Mouse (Mus musculus) cerebellum, postnatal 14 days (tissue): ENCODE measurements around the gene Ralgapb.

Source experiments
- DNase-seq, 2 experiments: peaks; one replicate each; pipeline ENCODE4 v3.0.0; 2021; ENCODE audit warnings: mixed read lengths in 2 of 2

Gene Ralgapb

GRCm38 (mm10) chr2:158519071-158519470, 109.4 kb downstream of the Ralgapb start:
- DNase-seq: no peak

GRCm38 (mm10) chr2:158519800-158520199, 110.2 kb downstream of the Ralgapb start:
- DNase-seq: no peak

- DNase-seq: no peak
These were observed 113.4 kb downstream of the Ralgapb start for GRCm38 (mm10) chr2:158523060-158523459.

- peak; percentile 39 to 58 for DNase-seq
These were observed 114.6 kb downstream of the Ralgapb start for GRCm38 (mm10) chr2:158524129-158524860.

- DNase-seq: peak; percentile 82 to 85
These were observed 124.4 kb downstream of the Ralgapb start for GRCm38 (mm10) chr2:158534090-158534489.

GRCm38 (mm10) chr2:158534559-158534958, 124.9 kb downstream of the Ralgapb start:
- no peak for DNase-seq

GRCm38 (mm10) chr2:158539433-158540305, 130.0 kb downstream of the Ralgapb start:
- DNase-seq: peak in 1 of 2 experiments; percentile 46

GRCm38 (mm10) chr2:158541286-158541685, 131.6 kb downstream of the Ralgapb start:
- DNase-seq: no peak

- no peak for DNase-seq
These were observed 135.6 kb downstream of the Ralgapb start for GRCm38 (mm10) chr2:158545266-158545665.

- DNase-seq: peak; percentile 84 to 89
These were observed 137.1 kb downstream of the Ralgapb start for GRCm38 (mm10) chr2:158546751-158547150.
